ENCODE assay signal across 8 mouse cellular contexts in genomic region chr2:75054474-75055186, GRCm38 (mm10).
DNase-seq lines count a peak whose midpoint lies in the region; ATAC-seq and TF ChIP-seq lines count a peak whose summit lies in the region.

No protein-coding gene starts in this region.

- peak overlapping the region; percentile 40 for H3K9ac ChIP-seq in ES-E14 (ENCODE audit: insufficient read depth, low read depth, low read length, poor library complexity, severe bottlenecking)
- peak overlapping the region; percentile 45 for H3K9ac ChIP-seq in forebrain, embryonic 15.5 days (replicated peaks)
- peak overlapping the region; percentile 55 for H3K9ac ChIP-seq in hindbrain, embryonic 16.5 days (ENCODE audit: low read depth, low read length)
- no peak overlapping the region for H3K9ac ChIP-seq in liver, embryonic 13.5 days
- H3K9ac ChIP-seq in neural tube, embryonic 13.5 days: peak overlapping the region; percentile 63

- no peaks in the 10 kb centered on the region for H3K9me3 ChIP-seq in ES-E14 (ENCODE audit: control insufficient read depth, insufficient read depth, low read depth, low read length)
- no peaks in the 10 kb centered on the region for H3K9me3 ChIP-seq in forebrain, embryonic 15.5 days
- H3K9me3 ChIP-seq in hindbrain, embryonic 16.5 days (ENCODE audit: control insufficient read depth, low read length): no peaks in the 10 kb centered on the region
- no peaks in the 10 kb centered on the region for H3K9me3 ChIP-seq in liver, embryonic 13.5 days (replicated peaks)
- no peaks in the 10 kb centered on the region for H3K9me3 ChIP-seq in neural tube, embryonic 13.5 days

- WGBS in forebrain, embryonic 15.5 days: 24% methylated on average over 14 of the region's 14 CpGs
- WGBS in hindbrain, embryonic 16.5 days: 19% methylated on average over 14 of the region's 14 CpGs
- WGBS in liver, embryonic 13.5 days (ENCODE audit: insufficient replicate concordance): 24% methylated on average over 14 of the region's 14 CpGs
- WGBS in neural tube, embryonic 13.5 days: 16% methylated on average over 14 of the region's 14 CpGs

- H3K4me2 ChIP-seq in forebrain, embryonic 15.5 days (replicated peaks): peak overlapping the region; percentile 68
- peak overlapping the region; percentile 71 for H3K4me2 ChIP-seq in hindbrain, embryonic 16.5 days (ENCODE audit: low read length)
- peak overlapping the region; percentile 45 for H3K4me2 ChIP-seq in liver, embryonic 13.5 days
- H3K4me2 ChIP-seq in neural tube, embryonic 13.5 days: peak overlapping the region; percentile 66

- peaks cover 0 to 6% of the 10 kb centered on the region in 2 experiments; a peak in 1 of 4 replicates for H3K4me1 ChIP-seq in ES-E14 (ENCODE audit: control insufficient read depth in 2 of 2, insufficient read depth in 2 of 2, low read length in 2 of 2, poor library complexity in 1 of 2)
- H3K4me1 ChIP-seq in forebrain, embryonic 15.5 days: peaks cover 6% of the 10 kb centered on the region; the same call in 1 of the 2 replicates
- peaks cover 4% of the 10 kb centered on the region; the same call in 1 of the 2 replicates for H3K4me1 ChIP-seq in hindbrain, embryonic 16.5 days (ENCODE audit: control insufficient read depth, insufficient read depth, low read depth, low read length)
- no peaks in the 10 kb centered on the region for H3K4me1 ChIP-seq in liver, embryonic 13.5 days (replicated peaks)
- peaks cover 8% of the 10 kb centered on the region for H3K4me1 ChIP-seq in neural tube, embryonic 13.5 days (replicated peaks)

- no peaks in the 10 kb centered on the region for H3K27me3 ChIP-seq in forebrain, embryonic 15.5 days
- no peaks in the 10 kb centered on the region; the same call in 1 of the 2 replicates for H3K27me3 ChIP-seq in hindbrain, embryonic 16.5 days (replicated peaks; ENCODE audit: control insufficient read depth, insufficient read depth, low read length)
- H3K27me3 ChIP-seq in liver, embryonic 13.5 days: 0 out of 2 replicates have a peak, but pooled peaks cover 5% of the 10 kb centered on the region
- H3K27me3 ChIP-seq in neural tube, embryonic 13.5 days: no peaks in the 10 kb centered on the region

- peak; percentile 67 for ATAC-seq in cerebellum, adult (ENCODE audit: insufficient number of reproducible peaks, low FRiP score, low TSS enrichment)
- ATAC-seq in forebrain, embryonic 15.5 days (replicated peaks): peak; percentile 82
- ATAC-seq in hindbrain, embryonic 16.5 days: peak; percentile 82
- ATAC-seq in liver, embryonic 13.5 days (ENCODE audit: low read depth): no peak
- peak; percentile 71 for ATAC-seq in neural tube, embryonic 13.5 days (ENCODE audit: low read depth)

- no peak for DNase-seq in cerebellum, adult 11-12 months
- DNase-seq in ES-E14 (ENCODE audit: low read depth, low spot score): no peak
- DNase-seq in liver, embryonic 13.5 days: no peak
- DNase-seq in right cerebral cortex, adult 2 months (ENCODE audit: low spot score in 2 of 2): no peak

- in situ Hi-C loops in ES-E14 (cut with MboI; ENCODE audit: low sequenced_read_pairs in 2 of 2, unreplicated experiment in 2 of 2): loop anchor here in 1 of 2 experiments (10.0 kb wide), 1 partner anchor 340 kb away; the partner anchor contains the start of genes Hoxd3 and Hoxd4

- no peak overlapping the region for H3K27ac ChIP-seq in ES-E14 (ENCODE audit: insufficient read depth, low read depth, low read length, poor library complexity, severe bottlenecking)
- no peak overlapping the region for H3K27ac ChIP-seq in forebrain, embryonic 15.5 days (replicated peaks)
- 0 out of 2 replicates have a peak overlapping the region, but pooled peaks have one; percentile 37 for H3K27ac ChIP-seq in hindbrain, embryonic 16.5 days (ENCODE audit: low read depth, low read length)
- no peak overlapping the region for H3K27ac ChIP-seq in liver, embryonic 13.5 days
- H3K27ac ChIP-seq in neural tube, embryonic 13.5 days (replicated peaks): peak overlapping the region; percentile 69

- peak overlapping the region in 1 of 2 experiments; percentile 2; a peak in 1 of 4 replicates for H3K4me3 ChIP-seq in ES-E14 (ENCODE audit: insufficient read depth in 1 of 2, low read depth in 1 of 2, low read length in 2 of 2, poor library complexity in 1 of 2, severe bottlenecking in 1 of 2)
- peak overlapping the region; percentile 40 for H3K4me3 ChIP-seq in forebrain, embryonic 15.5 days
- peak overlapping the region; percentile 35 for H3K4me3 ChIP-seq in hindbrain, embryonic 16.5 days (ENCODE audit: low read length)
- 0 out of 2 replicates have a peak overlapping the region, but pooled peaks have one; percentile 18 for H3K4me3 ChIP-seq in liver, embryonic 13.5 days (replicated peaks)
- peak overlapping the region; percentile 39 for H3K4me3 ChIP-seq in neural tube, embryonic 13.5 days

- H3K36me3 ChIP-seq in ES-E14 (ENCODE audit: control insufficient read depth, insufficient read depth, low read length, poor library complexity, severe bottlenecking): no peaks in the 10 kb centered on the region
- no peaks in the 10 kb centered on the region for H3K36me3 ChIP-seq in forebrain, embryonic 15.5 days
- H3K36me3 ChIP-seq in hindbrain, embryonic 16.5 days (ENCODE audit: control insufficient read depth, insufficient read depth, low read length): no peaks in the 10 kb centered on the region
- H3K36me3 ChIP-seq in liver, embryonic 13.5 days: no peaks in the 10 kb centered on the region
- no peaks in the 10 kb centered on the region for H3K36me3 ChIP-seq in neural tube, embryonic 13.5 days

TF ChIP-seq in ES-E14, 5 proteins besides CTCF, POLR2A, EP300 and RAD21:
- TF ChIP-seq MAFK (IDR thresholded peaks at IDR 0.05; ENCODE audit: insufficient read depth, low read depth, low read length) (no peak), ZNF384 (IDR thresholded peaks at IDR 0.05; ENCODE audit: low read depth, low read length) (no peak), CHD2 (IDR thresholded peaks at IDR 0.05; ENCODE audit: low read depth, low read length) (no peak), HCFC1 (IDR thresholded peaks at IDR 0.05; ENCODE audit: borderline replicate concordance, insufficient read depth, low read length) (no peak), ZC3H11A (IDR thresholded peaks at IDR 0.05; ENCODE audit: borderline replicate concordance, low read depth, low read length) (no peak)

Comparison
In these comparisons a context has a peak if more than half of its experiments do, and no peak if none do; other contexts are left out.
1. H3K27ac ChIP-seq: peak in hindbrain, embryonic 16.5 days (single experiment) and neural tube, embryonic 13.5 days (single experiment); none in ES-E14 (single experiment), forebrain, embryonic 15.5 days (single experiment) and liver, embryonic 13.5 days (single experiment).
2. Peak in every context shown above with its lines, with median percentiles within 50 percentile points of each other: H3K4me2 ChIP-seq.